Mouse (Mus musculus): ENCODE data around the gene Tifa.
"Not testable (repeated sequence)": the region's sequence is repeated elsewhere in the genome, so short reads cannot be mapped to it uniquely, and the experiment has no call there.

DNA sequence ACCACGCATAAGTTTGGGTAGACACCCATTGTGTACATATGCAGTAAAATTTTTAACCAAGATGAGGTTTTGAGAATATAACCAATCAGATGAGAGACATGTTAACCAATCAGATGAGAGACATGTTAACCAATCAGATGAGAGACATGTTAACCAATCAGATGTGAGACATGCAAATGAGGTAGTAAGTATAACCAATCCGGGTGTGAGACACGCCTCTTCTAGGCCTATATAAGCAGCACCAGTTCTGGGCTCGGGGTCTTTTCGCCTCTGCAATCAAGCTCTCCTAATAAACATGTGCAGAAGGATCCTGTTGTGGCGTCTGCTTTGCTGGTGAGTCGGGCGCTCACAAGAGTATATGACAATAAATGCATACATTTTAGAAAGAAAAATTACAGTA lies 5.9 kb upstream of the Tifa start:
- not testable (repeated sequence) for TF ChIP-seq EP300, CTCF (IDR thresholded peaks at IDR 0.05; ENCODE audit: low read depth)

Measured in liver, postnatal 0 days (tissue).